21 mouse cellular contexts compared by ENCODE assay signal in genomic region chrX:157180845-157181244, GRCm38 (mm10).
"Had no signal": no experiment of that assay in that cellular context is flagged by ENCODE, and none has a peak within 500 bp of the region (broad histone marks: within the 10 kb centered on the region; RNA-seq: fewer than 3 reads in every experiment).

No protein-coding gene starts in this region.

- H3K27ac ChIP-seq: liver, embryonic 13.5 days; liver, embryonic 15.5 days; midbrain, embryonic 10.5 days; midbrain, embryonic 12.5 days; neural tube, embryonic 13.5 days; neural tube, embryonic 15.5 days; stomach, embryonic 15.5 days; stomach, postnatal 0 days had no signal

- H3K9ac ChIP-seq: liver, embryonic 13.5 days; liver, embryonic 15.5 days; liver, postnatal 0 days; lung, embryonic 14.5 days; midbrain, embryonic 12.5 days; neural tube, embryonic 13.5 days; neural tube, embryonic 15.5 days; stomach, embryonic 15.5 days had no signal

- H3K36me3 ChIP-seq: liver, embryonic 13.5 days; liver, embryonic 15.5 days; midbrain, embryonic 10.5 days; midbrain, embryonic 12.5 days; neural tube, embryonic 13.5 days; neural tube, embryonic 15.5 days; stomach, embryonic 15.5 days had no signal

- H3K4me2 ChIP-seq: liver, embryonic 11.5 days; liver, embryonic 13.5 days; liver, embryonic 15.5 days; lung, embryonic 14.5 days; midbrain, embryonic 12.5 days; neural tube, embryonic 13.5 days; neural tube, embryonic 15.5 days; stomach, embryonic 15.5 days had no signal

- H3K4me3 ChIP-seq: liver, embryonic 13.5 days; liver, embryonic 15.5 days; midbrain, embryonic 10.5 days; midbrain, embryonic 12.5 days; myocyte; neural tube, embryonic 13.5 days; neural tube, embryonic 15.5 days; stomach, embryonic 15.5 days had no signal

- H3K27me3 ChIP-seq: liver, embryonic 13.5 days; liver, embryonic 15.5 days; midbrain, embryonic 12.5 days; neural tube, embryonic 13.5 days; neural tube, embryonic 15.5 days; stomach, embryonic 15.5 days had no signal

- H3K4me1 ChIP-seq: liver, embryonic 13.5 days; liver, embryonic 15.5 days; midbrain, embryonic 10.5 days; midbrain, embryonic 12.5 days; neural tube, embryonic 13.5 days; neural tube, embryonic 15.5 days; stomach, embryonic 15.5 days had no signal

- ATAC-seq: liver, postnatal 0 days; midbrain, embryonic 16.5 days had no signal

- DNase-seq: liver; liver, embryonic 13.5 days; liver, postnatal 0 days; lung, embryonic 14.5 days; midbrain, embryonic 14.5 days; retina, postnatal 1 day; right cerebral cortex, postnatal 14 days; spleen, adult 18-20 months; thymus, adult 2 months; thymus, postnatal 25 days; thymus, postnatal 4 days had no signal

- H3K9me3 ChIP-seq: liver, embryonic 13.5 days; liver, embryonic 15.5 days; midbrain, embryonic 10.5 days; midbrain, embryonic 12.5 days; neural tube, embryonic 13.5 days; neural tube, embryonic 15.5 days; stomach, embryonic 15.5 days had no signal
